Mouse (Mus musculus) lung, postnatal 0 days (tissue): ENCODE data around the gene Cyp27b1. TPM values are rescaled to one million over a fixed set of nuclear protein-coding genes. Genes with fewer than 3 reads are reported as not detected.

Experiments used
- ATAC-seq: fragments of 200-750 bp; cut with Nextera tagmentation; 2 replicates; pipeline ENCODE4 v1.8.0; 2017; ENCODE audit warnings: moderate library complexity
- DNase-seq: peaks from one replicate; pipeline ENCODE4 v3.0.0-alpha.2; 2016; ENCODE audit warnings: low spot score
- H3K27ac ChIP-seq: fragments of 300-500 bp; sonication (generic); 2 replicates; pipeline ENCODE4 v1.5.1; 2014; ENCODE audit warnings: antibody characterized with exemption, mild to moderate bottlenecking, low read length, mixed read lengths
- H3K27me3 ChIP-seq: fragments of 300-500 bp; sonication (generic); replicated peaks from 2 replicates; pipeline ENCODE4 v1.6.1; 2014; ENCODE audit warnings: low read length, mixed read lengths; ENCODE audit not compliant: insufficient read depth
- H3K36me3 ChIP-seq: fragments of 300-500 bp; sonication (generic); 2 replicates; pipeline ENCODE4 v1.6.1; 2014; ENCODE audit warnings: low read length, mixed read lengths; ENCODE audit not compliant: insufficient read depth
- H3K4me1 ChIP-seq: fragments of 300-500 bp; sonication (generic); 2 replicates; pipeline ENCODE4 v1.6.1; 2014; ENCODE audit warnings: antibody characterized with exemption, low read depth, low read length, mixed read lengths; ENCODE audit not compliant: insufficient read depth
- H3K4me2 ChIP-seq: fragments of 300-500 bp; sonication (generic); replicated peaks from 2 replicates; pipeline ENCODE4 v1.6.1; 2014; ENCODE audit warnings: low read depth, mild to moderate bottlenecking, low read length, moderate library complexity, mixed read lengths
- H3K4me3 ChIP-seq: fragments of 300-500 bp; sonication (generic); 2 replicates; pipeline ENCODE4 v1.5.1; 2014; ENCODE audit warnings: low read depth, low read length
- H3K9ac ChIP-seq: fragments of 300-500 bp; sonication (generic); replicated peaks from 2 replicates; pipeline ENCODE4 v1.6.1; 2014; ENCODE audit warnings: low read depth, mild to moderate bottlenecking
- H3K9me3 ChIP-seq: fragments of 300-500 bp; sonication (generic); 2 replicates; pipeline ENCODE4 v1.6.1; 2016; ENCODE audit warnings: low read length, mixed read lengths
- CTCF ChIP-seq: IDR thresholded peaks from 2 replicates; pipeline ENCODE4 v1.5.1; 2016; ENCODE audit warnings: antibody characterized with exemption, mild to moderate bottlenecking
- EP300 ChIP-seq: IDR thresholded peaks from 2 replicates; pipeline ENCODE4 v1.6.1; 2016; ENCODE audit warnings: antibody characterized with exemption, mild to moderate bottlenecking, control low read depth
- WGBS: fragments of 180-500 bp; shearing (Covaris S2); extraction: QIAGEN DNeasy Blood & Tissue Kit; methylation state at CpG from one replicate; pipeline ENCODE4 v1.1.7; 2014; 5-methylcytosine and 5-hydroxymethylcytosine counted together
- polyA plus RNA-seq: library from polyadenylated mRNA; unstranded; fragments of >200 nt; fragmentation: Nextera tagmentation; extraction: Ambion mirVana; gene quantifications from 2 replicates; pipeline ENCODE4 v1.2.1, GENCODE M21; 2015

Gene Cyp27b1
- polyA plus RNA-seq, 1 experiment from 2014 or later, result 0.13 TPM

GRCm38 (mm10) chr10:127056490-127056889, 8.4 kb downstream of the Cyp27b1 start:
- H3K36me3 ChIP-seq, result no peaks in the 10 kb centered on the region
- no peaks in the 10 kb centered on the region for H3K9me3 ChIP-seq
- ATAC-seq (no peak), DNase-seq (no peak)
- H3K9ac ChIP-seq, result no peak overlapping the region
- TF ChIP-seq EP300, result no peak
- TF ChIP-seq CTCF, result no peak
- WGBS, result 87% methylated on average over 20 of the region's 20 CpGs
- H3K4me3 ChIP-seq, result no peak overlapping the region
- H3K27me3 ChIP-seq, result 0 out of 2 replicates have a peak, but pooled peaks cover 7% of the 10 kb centered on the region
- H3K27ac ChIP-seq, result no peak overlapping the region
- no peak overlapping the region for H3K4me2 ChIP-seq
- H3K4me1 ChIP-seq, result 0 out of 2 replicates have a peak, but pooled peaks cover 3% of the 10 kb centered on the region

- H3K27ac ChIP-seq, result no peak overlapping the region
- H3K4me3 ChIP-seq, result 0 out of 2 replicates have a peak overlapping the region, but pooled peaks have one; percentile 70
- H3K4me1 ChIP-seq, result peaks cover 3% of the 10 kb centered on the region; the same call in 1 of the 2 replicates
- peak; percentile 24; the same call in 1 of the 2 replicates for ATAC-seq
- TF ChIP-seq EP300 (no peak), CTCF (peak; percentile 94)
- 0 out of 2 replicates have a peak, but pooled peaks cover 7% of the 10 kb centered on the region for H3K27me3 ChIP-seq
- WGBS, result under 1% methylated on average over 9 of the region's 9 CpGs
- no peaks in the 10 kb centered on the region for H3K36me3 ChIP-seq
- H3K9ac ChIP-seq, result no peak overlapping the region
- H3K4me2 ChIP-seq, result peak overlapping the region; percentile 100
- H3K9me3 ChIP-seq, result no peaks in the 10 kb centered on the region
- DNase-seq, result peak; percentile 78
Measured at GRCm38 (mm10) chr10:127058161-127058560, 10.1 kb downstream of the Cyp27b1 start.

- Histone ChIP-seq H3K27ac (no peak overlapping the region), H3K36me3 (no peaks in the 10 kb centered on the region), H3K27me3 (0 out of 2 replicates have a peak, but pooled peaks cover 7% of the 10 kb centered on the region), H3K4me2 (peak overlapping the region; percentile 100), H3K4me3 (peak overlapping the region; percentile 70), H3K9me3 (no peaks in the 10 kb centered on the region), H3K9ac (no peak overlapping the region), H3K4me1 (peaks cover 3% of the 10 kb centered on the region; the same call in 1 of the 2 replicates)
- WGBS, result 5% methylated on average over 8 of the region's 8 CpGs
- DNase-seq (no peak), ATAC-seq (no peak)
- TF ChIP-seq CTCF, result no peak
- no peak for TF ChIP-seq EP300
Measured at GRCm38 (mm10) chr10:127058708-127059107, 10.7 kb downstream of the Cyp27b1 start.

- H3K27ac ChIP-seq, result no peak overlapping the region
- 0 out of 2 replicates have a peak, but pooled peaks cover 7% of the 10 kb centered on the region for H3K27me3 ChIP-seq
- ATAC-seq, result no peak
- no peaks in the 10 kb centered on the region for H3K9me3 ChIP-seq
- peak overlapping the region; percentile 70 for H3K4me3 ChIP-seq
- no peak for TF ChIP-seq CTCF
- TF ChIP-seq EP300, result no peak
- peak overlapping the region; percentile 39; the same call in 1 of the 2 replicates for H3K9ac ChIP-seq
- under 1% methylated on average over 19 of the region's 92 CpGs for WGBS
- no peak for DNase-seq
- peaks cover 5% of the 10 kb centered on the region; the same call in 1 of the 2 replicates for H3K4me1 ChIP-seq
- peak overlapping the region; percentile 100 for H3K4me2 ChIP-seq
- H3K36me3 ChIP-seq, result no peaks in the 10 kb centered on the region
Measured at GRCm38 (mm10) chr10:127059174-127059967, 11.3 kb downstream of the Cyp27b1 start.

GRCm38 (mm10) chr10:127059968-127060916, 12.2 kb downstream of the Cyp27b1 start, which contains the start of gene March9:
March9 (minus strand) TSS chr10:127060184.
- DNase-seq, result peak; percentile 84
- Histone ChIP-seq H3K4me3 (peak within 1 kb of the TSS; percentile 70), H3K9me3 (no peaks in the 10 kb centered on the region), H3K9ac (peak within 1 kb of the TSS; percentile 39; the same call in 1 of the 2 replicates), H3K27me3 (0 out of 2 replicates have a peak, but pooled peaks cover 7% of the 10 kb centered on the region), H3K36me3 (0 out of 2 replicates have a peak, but pooled peaks cover 2% of the 10 kb centered on the region), H3K4me2 (peak within 1 kb of the TSS; percentile 100), H3K4me1 (peaks cover 6% of the 10 kb centered on the region; the same call in 1 of the 2 replicates), H3K27ac (no peak within 1 kb of the TSS)
- 3% methylated on average over 51 of the region's 72 CpGs for WGBS
- TF ChIP-seq EP300, result no peak
- no peak for TF ChIP-seq CTCF
- peak; percentile 23 for ATAC-seq
